Mouse (Mus musculus): ENCODE results near the gene Sprr3.
"Not testable (repeated sequence)": the region's sequence is repeated elsewhere in the genome, so short reads cannot be mapped to it uniquely, and the experiment has no call there.

Sprr3 gene

GRCm38 (mm10) chr3:92458620-92459019, at the start of gene Sprr3:
TSS of gene Sprr3 (minus strand) at chr3:92458720.
- DNase-seq (ENCODE audit: low spot score), result no peak

DNA sequence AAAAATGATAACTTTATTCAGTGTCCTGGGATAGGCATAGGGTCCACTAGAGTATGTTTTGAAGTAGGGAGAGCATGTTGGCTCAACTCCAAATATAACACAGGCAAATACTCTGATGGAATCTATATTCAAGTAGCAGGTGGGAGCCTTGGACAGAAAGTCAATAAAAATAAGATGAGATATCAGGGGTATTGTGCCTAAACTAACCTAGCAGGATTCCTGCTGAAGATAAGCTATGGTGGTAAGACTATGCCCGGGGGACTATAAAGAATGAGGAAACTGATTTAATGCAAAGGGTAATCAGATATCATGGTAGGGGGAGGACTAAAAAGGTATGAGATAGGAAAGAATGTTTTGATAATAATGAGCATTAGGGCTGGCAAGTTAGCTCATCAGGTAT, 49.7 kb upstream of the Sprr3 start:
- no peak for DNase-seq (ENCODE audit: low spot score)

DNA sequence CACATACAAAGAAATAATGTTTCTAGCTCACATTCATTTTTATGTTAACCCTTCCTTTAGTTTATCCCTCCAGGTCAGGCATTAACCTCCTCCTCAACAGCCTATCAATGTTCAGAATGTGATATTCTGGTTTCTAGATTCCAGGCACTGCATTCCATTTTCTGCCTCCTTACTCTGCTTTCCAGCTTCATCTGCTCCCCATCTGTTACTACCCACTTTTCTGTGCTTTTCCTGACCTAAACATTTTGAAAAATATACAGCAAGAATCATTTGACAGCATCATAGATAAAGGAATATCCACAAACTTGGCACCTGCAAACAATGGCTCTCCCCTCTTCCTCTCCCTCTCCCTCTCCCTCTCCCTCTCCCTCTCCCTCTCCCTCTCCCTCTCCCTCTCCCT, 45.0 kb upstream of the Sprr3 start:
- no peak for DNase-seq (ENCODE audit: low spot score)

DNA sequence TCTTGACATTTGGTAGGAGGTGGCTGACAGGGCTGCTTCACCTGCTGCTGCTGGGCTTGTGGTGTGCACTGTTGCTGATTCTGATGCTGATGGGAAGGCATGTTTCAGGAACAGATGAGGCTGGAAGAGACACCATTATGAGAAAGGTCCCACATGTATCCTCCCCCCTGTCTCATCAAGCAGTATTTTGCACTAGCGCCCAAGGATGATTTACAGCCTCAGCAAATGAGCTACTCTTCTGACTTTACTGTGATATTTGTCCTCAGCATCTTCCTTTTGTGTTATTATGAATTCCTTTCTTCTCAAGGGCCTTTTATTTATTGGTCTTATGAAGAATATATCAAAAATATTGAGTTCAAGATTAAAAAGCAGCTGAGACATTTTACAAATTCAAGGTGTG, 41.9 kb upstream of the Sprr3 start, which contains the start of gene Sprr4:
Sprr4 (minus strand) TSS at position 101 of the 400 bp plus-strand sequence.
- DNase-seq (ENCODE audit: low spot score), result no peak

DNA sequence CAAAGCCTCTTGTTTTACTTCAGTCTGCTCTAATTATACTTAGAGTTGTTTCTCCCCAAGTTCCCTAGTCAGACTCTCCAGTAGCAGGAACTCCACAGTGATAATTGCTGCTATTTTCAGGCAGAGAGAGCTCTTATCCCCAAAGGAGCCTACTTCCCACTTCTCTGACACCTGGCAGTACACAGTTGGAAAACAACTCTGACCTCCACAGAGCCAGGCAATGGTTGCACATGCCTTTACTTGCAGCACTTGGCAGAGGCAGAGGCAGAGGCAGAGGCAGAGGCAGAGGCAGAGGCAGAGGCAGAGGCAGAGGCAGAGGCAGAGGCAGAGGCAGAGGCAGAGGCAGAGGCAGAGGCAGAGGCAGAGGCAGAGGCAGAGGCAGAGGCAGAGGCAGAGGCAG, 31.7 kb upstream of the Sprr3 start:
- not testable (repeated sequence) for DNase-seq (ENCODE audit: low spot score)

DNA sequence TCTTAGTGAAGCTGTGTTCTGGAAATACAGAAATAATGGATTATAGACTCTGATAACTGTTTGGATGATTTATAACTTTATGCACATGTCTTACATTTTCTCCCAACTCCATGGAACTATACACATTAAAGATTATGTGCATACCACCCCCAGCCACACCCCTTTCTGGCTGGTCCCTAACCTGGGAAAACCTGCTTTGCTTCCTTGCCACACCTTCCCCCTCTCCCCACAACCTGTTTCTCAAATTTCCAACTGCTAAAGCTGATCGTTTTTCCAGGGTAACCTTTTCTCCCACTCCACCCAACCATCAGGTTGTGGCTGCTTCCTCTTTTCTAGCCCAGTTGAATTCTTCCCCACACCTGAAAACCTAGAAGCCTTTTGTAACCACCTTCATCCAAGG, 27.8 kb upstream of the Sprr3 start:
- DNase-seq (ENCODE audit: low spot score), result no peak

- no peak for DNase-seq (ENCODE audit: low spot score)
These were observed 27.3 kb upstream of the Sprr3 start, which contains the start of gene Sprr1a for GRCm38 (mm10) chr3:92485863-92486262. TSS of gene Sprr1a (minus strand) at chr3:92485895.

DNA sequence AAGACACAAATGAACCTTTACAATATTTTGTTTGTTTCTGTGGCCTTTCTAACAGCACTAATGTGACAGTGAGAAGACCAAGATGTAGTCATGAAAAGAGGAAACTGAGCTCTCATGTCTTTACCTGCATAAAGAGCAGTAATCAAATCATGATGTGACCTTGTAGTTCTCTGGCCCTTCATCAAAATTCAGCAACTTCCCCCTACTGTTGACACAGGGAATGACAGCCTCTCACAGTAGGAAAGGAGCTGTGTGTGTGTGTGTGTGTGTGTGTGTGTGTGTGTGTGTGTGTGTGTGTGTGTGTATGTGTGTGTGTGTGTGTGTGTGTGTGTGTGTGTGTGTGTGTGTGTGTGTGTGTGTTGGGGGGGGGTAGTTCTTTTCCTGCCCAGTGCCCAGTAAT, 22.7 kb upstream of the Sprr3 start:
- DNase-seq (ENCODE audit: low spot score), result not testable (repeated sequence)

DNA sequence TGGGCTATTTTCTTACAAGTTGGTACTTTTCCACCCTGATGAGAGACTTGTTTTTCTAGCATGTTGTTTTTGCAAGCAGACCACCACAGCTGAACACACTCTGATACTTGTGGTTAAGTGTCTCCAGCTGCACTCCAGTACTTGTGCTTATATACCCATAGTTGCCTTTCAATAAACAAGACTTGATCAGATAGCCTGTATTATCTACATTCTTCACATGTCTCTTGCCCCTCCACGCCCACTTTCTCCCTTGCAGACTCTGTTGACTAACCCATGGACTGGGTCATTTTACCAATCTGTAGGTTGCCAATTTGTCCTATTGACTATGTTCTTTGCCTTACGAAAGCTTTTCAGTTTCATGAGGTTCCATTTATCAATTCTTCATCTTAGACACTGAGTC, 11.6 kb upstream of the Sprr3 start:
- no peak for DNase-seq (ENCODE audit: low spot score)

DNA sequence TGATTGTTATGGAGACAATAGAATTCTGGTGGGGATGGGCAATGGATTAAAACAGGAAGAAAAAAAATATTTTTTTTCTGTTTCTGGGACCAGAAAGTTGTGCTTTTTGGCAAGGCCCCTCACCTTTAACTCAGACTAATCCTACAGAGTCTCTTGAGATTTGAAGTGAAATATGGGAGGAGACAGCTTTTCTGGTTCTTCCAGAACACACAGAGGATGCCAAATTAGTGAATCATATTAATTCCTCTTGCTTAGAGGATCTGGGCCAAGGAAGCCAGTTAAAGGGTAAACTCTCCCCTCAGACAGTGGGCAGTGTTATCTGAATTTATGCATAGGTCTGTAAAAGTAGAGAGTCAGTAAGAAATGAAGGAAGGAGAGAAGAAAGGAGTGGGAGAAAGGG, 8.9 kb upstream of the Sprr3 start:
- DNase-seq (ENCODE audit: low spot score), result no peak

DNA sequence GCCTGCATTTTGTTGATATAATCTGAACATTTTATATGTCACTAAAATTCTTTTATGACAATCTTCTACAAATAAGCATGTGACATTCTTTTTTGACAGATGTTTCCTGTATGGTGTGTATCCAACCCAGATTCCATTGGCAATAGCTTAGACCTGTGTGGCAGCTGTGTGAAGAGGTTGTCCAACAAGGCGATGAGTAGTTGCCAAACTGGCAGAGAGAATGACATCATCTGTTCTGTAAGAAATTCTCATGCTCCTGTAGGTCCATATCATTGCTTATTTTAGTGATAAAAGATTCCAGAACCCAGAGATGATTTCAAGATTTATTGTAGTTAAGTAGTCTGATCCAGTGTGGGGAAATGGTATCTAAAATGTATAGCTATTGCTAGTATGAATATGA, 8.1 kb upstream of the Sprr3 start:
- no peak for DNase-seq (ENCODE audit: low spot score)

GRCm38 (mm10) chr3:92455151-92455550, 3.4 kb downstream of the Sprr3 start:
- no peak for DNase-seq (ENCODE audit: low spot score)

DNA sequence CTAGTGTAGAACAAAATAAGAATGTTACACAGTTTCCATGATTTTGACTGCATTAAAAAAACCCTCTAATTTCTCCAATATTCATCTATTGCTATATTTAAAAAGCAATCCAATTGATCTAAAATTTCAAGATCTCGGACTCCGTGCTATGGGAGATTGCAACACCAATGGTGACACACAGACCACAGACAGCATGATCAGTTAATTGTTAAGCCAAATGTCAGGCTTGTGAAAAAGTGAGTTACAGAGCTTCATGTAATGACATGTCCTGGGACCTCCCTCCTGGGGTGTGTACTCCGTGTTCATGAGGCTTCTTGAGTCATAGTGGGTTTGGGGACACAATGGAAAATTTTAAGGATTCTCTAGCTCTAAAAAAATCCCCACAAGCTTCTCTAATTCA, 18.3 kb downstream of the Sprr3 start:
- DNase-seq (ENCODE audit: low spot score), result no peak

- DNase-seq (ENCODE audit: low spot score), result no peak
These were observed 19.8 kb downstream of the Sprr3 start, which contains the start of gene Sprr1b for GRCm38 (mm10) chr3:92438689-92439088. TSS of gene Sprr1b (minus strand) at chr3:92438789.

DNA sequence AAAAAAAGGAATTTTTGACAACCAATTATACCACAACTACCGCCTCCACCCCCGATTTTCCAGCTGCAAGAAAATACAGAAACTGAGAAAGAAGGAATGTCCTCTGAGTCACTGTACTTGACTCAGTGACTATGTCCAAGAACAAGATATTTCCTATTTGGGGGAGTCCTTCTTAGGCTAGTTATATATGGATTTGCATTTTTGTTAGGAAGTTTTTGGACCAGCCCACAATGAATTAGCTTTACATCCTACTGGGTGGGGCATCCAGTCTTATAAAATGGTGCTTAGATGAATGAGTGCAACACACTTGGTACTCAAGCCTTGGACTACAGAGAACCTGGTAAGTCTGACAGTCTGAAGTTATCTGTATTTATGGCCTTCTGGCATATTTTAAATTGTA, 26.2 kb downstream of the Sprr3 start, which contains the start of gene Sprr2k:
Sprr2k (plus strand) TSS at position 301 of the 400 bp plus-strand sequence.
- DNase-seq (ENCODE audit: low spot score), result no peak

DNA sequence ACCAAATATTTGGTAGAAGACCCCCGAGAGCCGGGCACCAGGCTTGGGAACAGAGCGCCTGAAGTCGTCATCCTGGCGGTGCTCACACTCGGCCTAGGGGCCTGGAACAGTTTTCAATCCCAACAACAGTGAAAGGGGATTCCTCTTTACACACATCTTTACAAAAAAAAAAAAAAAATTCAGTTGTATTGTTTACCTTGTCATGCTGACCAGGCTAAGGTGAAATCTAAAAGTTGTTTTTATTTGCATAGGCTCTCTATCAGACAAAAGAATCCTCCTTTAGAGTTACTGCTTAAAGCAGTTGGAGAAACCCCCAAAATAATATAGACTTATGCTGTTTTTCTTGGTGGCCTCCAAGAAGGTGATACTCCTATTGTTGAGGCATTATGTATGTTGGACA, 29.2 kb downstream of the Sprr3 start, which contains the start of gene Gm9774:
Gm9774 (minus strand) TSS at position 101 of the 400 bp plus-strand sequence.
- no peak for DNase-seq (ENCODE audit: low spot score)

DNA sequence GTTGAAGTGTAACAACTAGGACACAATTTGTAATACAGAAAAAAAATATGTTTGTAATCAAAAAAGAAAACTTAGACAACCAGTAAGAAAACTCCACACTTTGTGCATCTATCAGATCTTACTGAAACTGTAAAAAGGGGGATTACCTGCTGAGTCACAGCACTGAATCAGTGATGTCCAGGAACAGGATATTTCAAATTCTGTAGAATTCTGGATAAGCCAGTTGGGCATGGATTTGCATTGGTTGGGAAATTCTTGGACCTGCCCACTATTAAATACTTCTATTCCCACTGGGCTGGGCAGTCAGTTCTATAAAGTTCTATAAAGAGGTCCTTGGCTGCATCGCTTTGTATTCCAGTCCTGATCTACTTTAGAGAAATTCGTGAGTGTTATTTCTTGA, 40.7 kb downstream of the Sprr3 start, which contains the start of gene Sprr2j-ps:
Sprr2j-ps (plus strand) TSS at position 301 of the 400 bp plus-strand sequence.
- no peak for DNase-seq (ENCODE audit: low spot score)

GRCm38 (mm10) chr3:92407691-92408090, 50.8 kb downstream of the Sprr3 start, which contains the start of gene Sprr2i:
TSS of gene Sprr2i (plus strand) at chr3:92407991.
- no peak for DNase-seq (ENCODE audit: low spot score)
